Comparison of ENCODE assay signal across 23 mouse cellular contexts in the genomic region with DNA sequence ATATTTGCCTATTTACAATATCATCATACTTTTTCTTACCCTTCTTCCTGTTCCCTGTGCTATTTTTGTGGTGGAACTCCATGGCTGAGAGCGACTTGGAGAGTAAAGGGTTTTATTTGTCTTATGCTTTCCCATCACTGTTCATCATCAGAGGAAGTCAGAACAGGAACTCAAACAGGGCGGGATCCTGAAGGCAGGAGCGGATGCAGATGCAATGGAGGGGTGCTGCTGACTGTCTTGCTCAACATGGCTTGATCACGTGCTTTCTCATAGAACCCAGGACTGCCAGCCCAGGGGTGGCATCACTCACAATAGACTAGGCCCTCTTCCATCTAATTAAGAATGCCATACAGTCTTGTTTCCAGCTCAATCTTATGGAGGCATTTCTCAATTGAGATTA. TPM values are rescaled to one million over a fixed set of nuclear protein-coding genes. Genes with fewer than 3 reads are reported as not detected.
A peak's percentile ranks its signal among the peaks of the same experiment; 100 is the strongest.
DNase-seq lines count a peak whose midpoint lies in the region; ATAC-seq and TF ChIP-seq lines count a peak whose summit lies in the region.
"Had no signal": no experiment of that assay in that cellular context is flagged by ENCODE, and none has a peak within 500 bp of the region (broad histone marks: within the 10 kb centered on the region; RNA-seq: fewer than 3 reads in every experiment).

No protein-coding gene starts in this region.

- H3K4me1 ChIP-seq in liver, adult 2 months (ENCODE audit: control insufficient read depth, insufficient read depth, low read length) = no peaks in the 10 kb centered on the region
- H3K4me1 ChIP-seq: embryonic facial prominence, embryonic 10.5 days; embryonic facial prominence, embryonic 12.5 days; forebrain, embryonic 13.5 days; forebrain, embryonic 15.5 days had no signal

- H3K27me3 ChIP-seq in liver, adult 2 months (ENCODE audit: control insufficient read depth, insufficient read depth, low read length) = no peaks in the 10 kb centered on the region
- H3K27me3 ChIP-seq: embryonic facial prominence, embryonic 12.5 days; forebrain, embryonic 13.5 days; forebrain, embryonic 15.5 days had no signal

- no peaks in the 10 kb centered on the region for H3K79me2 ChIP-seq in liver, adult 2 months (ENCODE audit: control insufficient read depth, insufficient read depth, low read length)

- TF ChIP-seq POLR2A in liver, adult 2 months (IDR thresholded peaks at IDR 0.05; ENCODE audit: extremely low read depth, insufficient read depth, low read length) = no peak

- WGBS in liver, adult 2 months = 86% methylated on average over 4 of the region's 4 CpGs

- H3K4me3 ChIP-seq in liver, adult 2 months (ENCODE audit: insufficient read depth, low read depth, low read length) = no peak overlapping the region
- H3K4me3 ChIP-seq: embryonic facial prominence, embryonic 10.5 days; embryonic facial prominence, embryonic 12.5 days; forebrain, embryonic 13.5 days; forebrain, embryonic 15.5 days had no signal

- peak; percentile 4 for DNase-seq in liver, adult 2 months (ENCODE audit: extremely low read depth, low read depth, low spot score)
- DNase-seq in liver = no peak
- no peak for DNase-seq in urinary bladder, adult 18-20 months (ENCODE audit: low spot score in 2 of 2)
- no peak for DNase-seq in kidney, adult 18-20 months
- DNase-seq: adrenal gland, adult 2 months; adrenal gland, postnatal 10 days; adrenal gland, postnatal 25 days; cerebellum, adult 11-12 months; cerebellum, adult 2 months; cerebellum, adult 9-10 months; cerebellum, postnatal 10 days; cerebellum, postnatal 25 days had no signal

- ATAC-seq in granulocyte monocyte progenitor cell, adult 5-6 weeks (replicated peaks; ENCODE audit: poor library complexity, severe bottlenecking) = peak; percentile 35
- peak; percentile 46; the same call in 1 of the 2 replicates for ATAC-seq in megakaryocyte progenitor cell, adult 5-6 weeks (replicated peaks; ENCODE audit: poor library complexity)
- ATAC-seq: forebrain, embryonic 13.5 days; forebrain, embryonic 15.5 days had no signal

- no peak overlapping the region for H3K27ac ChIP-seq in liver, adult 2 months (replicated peaks; ENCODE audit: insufficient read depth, low read depth, low read length)
- H3K27ac ChIP-seq: embryonic facial prominence, embryonic 10.5 days; embryonic facial prominence, embryonic 12.5 days; forebrain, embryonic 13.5 days; forebrain, embryonic 15.5 days had no signal

- H3K9ac ChIP-seq in liver, adult 2 months (ENCODE audit: low read depth, low read length) = no peak overlapping the region
- H3K9ac ChIP-seq: embryonic facial prominence, embryonic 12.5 days; forebrain, embryonic 13.5 days; forebrain, embryonic 15.5 days had no signal

- no peaks in the 10 kb centered on the region for H3K36me3 ChIP-seq in liver, adult 2 months (ENCODE audit: control insufficient read depth, insufficient read depth, low read length)
- H3K36me3 ChIP-seq: embryonic facial prominence, embryonic 10.5 days; embryonic facial prominence, embryonic 12.5 days; forebrain, embryonic 15.5 days had no signal

- TF ChIP-seq CTCF in liver, adult 2 months (IDR thresholded peaks at IDR 0.05; ENCODE audit: low read depth, low read length) = no peak

RNA-seq across cellular contexts. Expression of a gene that starts 24.1 kb away (rescaled TPM):
- total RNA-seq in liver, adult 2 months (2014; rRNA removed) = 1.2 and 1.7 TPM in 2 replicates
- polyA plus RNA-seq in liver, adult 2 months (2012; rRNA removed) = 0.22 and 0.38 TPM in 2 replicates
- 50.9 and 68.1 TPM in 2 replicates for total RNA-seq in granulocyte monocyte progenitor cell, adult 5-6 weeks (2014; fragmentation: Nextera tagmentation)
- total RNA-seq in granulocyte monocyte progenitor cell, adult 5-6 weeks (2017) = 64.3 and 72.5 TPM in 2 replicates
- 61.0 and 68.7 TPM in 2 replicates for total RNA-seq in megakaryocyte progenitor cell, adult 5-6 weeks (2015)
- total RNA-seq in megakaryocyte progenitor cell, adult 5-6 weeks (2017) = 72.2 and 78.8 TPM in 2 replicates
- polyA plus RNA-seq: forebrain, embryonic 11.5 days; forebrain, embryonic 13.5 days; forebrain, embryonic 15.5 days had no signal

RNA-seq across cellular contexts. Expression of a gene that starts 34.4 kb away (rescaled TPM):
- total RNA-seq in liver, adult 2 months (2014; rRNA removed) = not detected in 2 replicates
- not detected in 2 replicates for polyA plus RNA-seq in liver, adult 2 months (2012; rRNA removed)
- 2.8 and 8.6 TPM in 2 replicates for total RNA-seq in granulocyte monocyte progenitor cell, adult 5-6 weeks (2014; fragmentation: Nextera tagmentation)
- total RNA-seq in granulocyte monocyte progenitor cell, adult 5-6 weeks (2017) = 7.2 and 11.4 TPM in 2 replicates
- 5.7 and 7.1 TPM in 2 replicates for total RNA-seq in megakaryocyte progenitor cell, adult 5-6 weeks (2015)
- total RNA-seq in megakaryocyte progenitor cell, adult 5-6 weeks (2017) = 6.9 and 10.2 TPM in 2 replicates
- total RNA-seq: ES-E14 had no signal
- polyA plus RNA-seq: brain, embryonic 14.5 days; C2C12; cerebellum, adult 2 months; embryonic facial prominence, embryonic 10.5 days; embryonic facial prominence, embryonic 12.5 days; embryonic facial prominence, embryonic 14.5 days; forebrain, embryonic 11.5 days; forebrain, embryonic 13.5 days; forebrain, embryonic 15.5 days had no signal

Comparison
In these comparisons a context has a peak if more than half of its experiments do, and no peak if none do; other contexts are left out.
1. RNA of a gene that starts 24.1 kb away (total RNA-seq): 61.0 to 78.8 TPM in megakaryocyte progenitor cell, adult 5-6 weeks and 50.9 to 72.5 TPM in granulocyte monocyte progenitor cell, adult 5-6 weeks; 1.2 to 1.7 TPM in liver, adult 2 months; every median in the first group is over 10 times any median in the second.